Mouse (Mus musculus) megakaryocyte, embryonic 14.5 days (primary cell): ENCODE measurements around the gene Nkpd1. TPM values are rescaled to one million over a fixed set of nuclear protein-coding genes. Genes with fewer than 3 reads are reported as not detected.

Experiments
- H3K27me3 ChIP-seq: replicated peaks from 2 replicates; pipeline ENCODE3; 2012; ENCODE audit warnings: inconsistent platforms
- H3K36me3 ChIP-seq: replicated peaks from 2 replicates; pipeline ENCODE3; 2012; ENCODE audit warnings: low read length, inconsistent platforms, mixed read lengths
- H3K4me1 ChIP-seq: 2 replicates; pipeline ENCODE4 v1.6.1; 2012; ENCODE audit warnings: inconsistent platforms
- H3K4me3 ChIP-seq: replicated peaks from 2 replicates; pipeline ENCODE3; 2012; ENCODE audit warnings: moderate library complexity, mild to moderate bottlenecking, inconsistent platforms
- H3K9me3 ChIP-seq: 2 replicates; pipeline ENCODE4 v1.6.1; 2012; ENCODE audit warnings: inconsistent platforms
- FLI1 ChIP-seq: IDR thresholded peaks from 2 replicates; pipeline ENCODE4 v1.6.1; 2012; ENCODE audit warnings: low read length, inconsistent platforms, mixed read lengths
- GATA1 ChIP-seq: IDR thresholded peaks from 3 replicates; pipeline ENCODE4 v1.6.1; 2012; ENCODE audit warnings: mixed read lengths, low read length, inconsistent platforms, borderline replicate concordance
- polyA plus RNA-seq: library from polyadenylated mRNA; stranded (reverse); fragments of >175 nt; gene quantifications from 2 replicates; pipeline ENCODE4 v1.2.3, GENCODE M21; 2012; ENCODE audit warnings: low replicate concordance; ENCODE audit not compliant: insufficient read depth

Nkpd1 gene
- polyA plus RNA-seq, 1 experiment, result 1.3 TPM

GRCm38 (mm10) chr7:19523017-19523756, 5.5 kb downstream of the Nkpd1 start:
- TF ChIP-seq GATA1, result no peak
- TF ChIP-seq FLI1, result no peak
- Histone ChIP-seq H3K4me1 (peaks cover 62% of the 10 kb centered on the region), H3K9me3 (peaks cover 10% of the 10 kb centered on the region), H3K27me3 (peaks cover 76% of the 10 kb centered on the region), H3K36me3 (peaks cover 1% of the 10 kb centered on the region), H3K4me3 (peak overlapping the region; percentile 92)

GRCm38 (mm10) chr7:19523757-19524419, 6.2 kb downstream of the Nkpd1 start:
- peaks cover 69% of the 10 kb centered on the region for H3K27me3 ChIP-seq
- peaks cover 10% of the 10 kb centered on the region for H3K9me3 ChIP-seq
- H3K4me1 ChIP-seq, result peaks cover 60% of the 10 kb centered on the region
- TF ChIP-seq GATA1, result no peak
- no peak for TF ChIP-seq FLI1
- H3K4me3 ChIP-seq, result peak overlapping the region; percentile 92
- peaks cover 8% of the 10 kb centered on the region for H3K36me3 ChIP-seq

GRCm38 (mm10) chr7:19524420-19525104, 6.9 kb downstream of the Nkpd1 start:
- Histone ChIP-seq H3K9me3 (peaks cover 10% of the 10 kb centered on the region), H3K4me3 (peak overlapping the region; percentile 92), H3K4me1 (peaks cover 59% of the 10 kb centered on the region), H3K36me3 (peaks cover 15% of the 10 kb centered on the region), H3K27me3 (peaks cover 62% of the 10 kb centered on the region)
- TF ChIP-seq GATA1 (no peak), FLI1 (no peak)

- Histone ChIP-seq H3K9me3 (peaks cover 10% of the 10 kb centered on the region), H3K4me3 (no peak overlapping the region), H3K36me3 (peaks cover 21% of the 10 kb centered on the region), H3K4me1 (peaks cover 54% of the 10 kb centered on the region), H3K27me3 (peaks cover 57% of the 10 kb centered on the region)
- no peak for TF ChIP-seq GATA1
- no peak for TF ChIP-seq FLI1
Observed at GRCm38 (mm10) chr7:19525105-19525481, 7.5 kb downstream of the Nkpd1 start.

GRCm38 (mm10) chr7:19531077-19531476, 13.4 kb downstream of the Nkpd1 start:
- H3K27me3 ChIP-seq, result peaks cover 2% of the 10 kb centered on the region
- H3K4me1 ChIP-seq, result peaks cover 26% of the 10 kb centered on the region
- TF ChIP-seq GATA1 (no peak), FLI1 (no peak)
- H3K9me3 ChIP-seq, result no peaks in the 10 kb centered on the region
- H3K4me3 ChIP-seq, result no peak overlapping the region
- peaks cover 79% of the 10 kb centered on the region for H3K36me3 ChIP-seq

- peaks cover 91% of the 10 kb centered on the region for H3K36me3 ChIP-seq
- H3K27me3 ChIP-seq, result no peaks in the 10 kb centered on the region
- H3K4me3 ChIP-seq, result no peak overlapping the region
- H3K4me1 ChIP-seq, result peaks cover 31% of the 10 kb centered on the region
- TF ChIP-seq GATA1 (no peak), FLI1 (no peak)
- H3K9me3 ChIP-seq, result no peaks in the 10 kb centered on the region
Observed at GRCm38 (mm10) chr7:19532240-19532639, 14.6 kb downstream of the Nkpd1 start.

- Histone ChIP-seq H3K36me3 (peaks cover 92% of the 10 kb centered on the region), H3K9me3 (no peaks in the 10 kb centered on the region), H3K4me3 (no peak overlapping the region), H3K4me1 (peaks cover 43% of the 10 kb centered on the region), H3K27me3 (no peaks in the 10 kb centered on the region)
- TF ChIP-seq FLI1 (no peak), GATA1 (no peak)
Observed at GRCm38 (mm10) chr7:19534676-19535075, 17.0 kb downstream of the Nkpd1 start.

GRCm38 (mm10) chr7:19540771-19541566, 23.3 kb downstream of the Nkpd1 start:
- no peak for TF ChIP-seq GATA1
- no peak for TF ChIP-seq FLI1
- peaks cover 76% of the 10 kb centered on the region for H3K4me1 ChIP-seq
- no peaks in the 10 kb centered on the region for H3K27me3 ChIP-seq
- H3K4me3 ChIP-seq, result no peak overlapping the region
- no peaks in the 10 kb centered on the region for H3K9me3 ChIP-seq
- peaks cover 80% of the 10 kb centered on the region for H3K36me3 ChIP-seq

GRCm38 (mm10) chr7:19541681-19542154, 24.1 kb downstream of the Nkpd1 start:
- TF ChIP-seq FLI1 (no peak), GATA1 (no peak)
- no peak overlapping the region for H3K4me3 ChIP-seq
- H3K4me1 ChIP-seq, result peaks cover 76% of the 10 kb centered on the region
- no peaks in the 10 kb centered on the region for H3K9me3 ChIP-seq
- H3K27me3 ChIP-seq, result no peaks in the 10 kb centered on the region
- H3K36me3 ChIP-seq, result peaks cover 76% of the 10 kb centered on the region
